Mouse (Mus musculus): ENCODE data around the gene Cdc34b.

- TF ChIP-seq POLR2A (IDR thresholded peaks at IDR 0.05; ENCODE audit: insufficient read depth, low read length) (no peak), CTCF (IDR thresholded peaks at IDR 0.05; ENCODE audit: low read depth, low read length) (no peak)
Measured at GRCm38 (mm10) chr11:94704020-94704419, 37.6 kb upstream of the Cdc34b start.
